15 mouse cellular contexts compared by ENCODE assay signal in genomic region chr16:91110999-91111535, GRCm38 (mm10). TPM values are rescaled to one million over a fixed set of nuclear protein-coding genes. Genes with fewer than 3 reads are reported as not detected.
DNase-seq lines count a peak whose midpoint lies in the region; ATAC-seq lines count a peak whose summit lies in the region.
"Had no signal": no experiment of that assay in that cellular context is flagged by ENCODE, and none has a peak within 500 bp of the region (broad histone marks: within the 10 kb centered on the region; RNA-seq: fewer than 3 reads in every experiment).

No protein-coding gene starts in this region.

- no peaks in the 10 kb centered on the region for H3K27me3 ChIP-seq in limb, embryonic 15.5 days

- no peak overlapping the region for H3K9ac ChIP-seq in limb, embryonic 15.5 days
- H3K9ac ChIP-seq: liver, embryonic 12.5 days had no signal

- no peak overlapping the region for H3K27ac ChIP-seq in limb, embryonic 15.5 days
- H3K27ac ChIP-seq: heart, embryonic 10.5 days; left cerebral cortex, adult 2 months; liver, embryonic 12.5 days; midbrain, embryonic 10.5 days had no signal

- 25% methylated on average over 11 of the region's 11 CpGs for WGBS in limb, embryonic 15.5 days

- peak overlapping the region; percentile 24 for H3K4me2 ChIP-seq in limb, embryonic 15.5 days
- H3K4me2 ChIP-seq: liver, embryonic 12.5 days had no signal

- DNase-seq in gastrocnemius, postnatal 14 days = peak; percentile 9
- no peak for DNase-seq in gastrocnemius, postnatal 36 days
- peak; percentile 51 to 59 for DNase-seq in kidney, postnatal 4 days
- DNase-seq in kidney, postnatal 36 days = no peak
- DNase-seq in T-cell, adult 2 months (ENCODE audit: low spot score) = peak; percentile 56
- DNase-seq in layer of hippocampus, adult 18-20 months (ENCODE audit: low spot score in 2 of 2) = no peak
- DNase-seq in layer of hippocampus, postnatal 25 days (ENCODE audit: extremely low spot score in 1 of 2, low spot score in 1 of 2) = no peak
- DNase-seq: cerebellum, postnatal 14 days; lung, postnatal 10 days; retina, postnatal 1 day had no signal

- ATAC-seq in limb, embryonic 15.5 days (ENCODE audit: insufficient number of reproducible peaks, low FRiP score, low TSS enrichment, low read depth) = no peak
- ATAC-seq: liver, embryonic 12.5 days had no signal

- no peaks in the 10 kb centered on the region for H3K36me3 ChIP-seq in limb, embryonic 15.5 days
- H3K36me3 ChIP-seq: heart, embryonic 10.5 days; liver, embryonic 12.5 days; midbrain, embryonic 10.5 days had no signal

- intact Hi-C loops in gastrocnemius, postnatal 14 days (cut with DNase I; ENCODE audit: low total_unique reads) = no loop called here
- intact Hi-C loops in gastrocnemius, postnatal 36 days (cut with DNase I) = no loop called here

- H3K4me1 ChIP-seq in limb, embryonic 15.5 days = no peaks in the 10 kb centered on the region
- H3K4me1 ChIP-seq: heart, embryonic 10.5 days; liver, embryonic 12.5 days had no signal

- no peak overlapping the region for H3K4me3 ChIP-seq in limb, embryonic 15.5 days
- H3K4me3 ChIP-seq: heart, embryonic 10.5 days; left cerebral cortex, adult 2 months; liver, embryonic 12.5 days; midbrain, embryonic 10.5 days had no signal

- no peaks in the 10 kb centered on the region for H3K9me3 ChIP-seq in limb, embryonic 15.5 days
- H3K9me3 ChIP-seq: heart, embryonic 10.5 days; liver, embryonic 12.5 days had no signal

RNA-seq across cellular contexts. Expression of gene 4932438H23Rik, which starts 16.1 kb away (rescaled TPM):
- total RNA-seq in gastrocnemius, postnatal 14 days (2021) = 1 to 10 TPM; 1.3 to 1.8 TPM
- total RNA-seq in gastrocnemius, postnatal 36 days (2021) = under 1 TPM; 0.32 to 0.74 TPM
- 0.15 and 0.76 TPM in 2 replicates for polyA plus RNA-seq in limb, embryonic 15.5 days (2015; fragmentation: Nextera tagmentation; extraction: Ambion mirVana)
- total RNA-seq in layer of hippocampus, adult 18-20 months (2021) = 1 to 10 TPM; 2.2 to 2.7 TPM
- total RNA-seq in layer of hippocampus, postnatal 25 days (2021) = 1 to 10 TPM in 1 of 2 experiments, under 1 TPM in 1; 0.89 to 1.1 TPM
- polyA plus RNA-seq: heart, embryonic 10.5 days; liver, embryonic 12.5 days; midbrain, embryonic 10.5 days had no signal

Comparison
In these comparisons a context has a peak if more than half of its experiments do, and no peak if none do; other contexts are left out.
1. DNase-seq: peak in gastrocnemius, postnatal 14 days (single experiment), kidney, postnatal 4 days (2 of 2) and T-cell, adult 2 months (single experiment); none in gastrocnemius, postnatal 36 days (0 of 2), kidney, postnatal 36 days (0 of 2), layer of hippocampus, adult 18-20 months (0 of 2) and layer of hippocampus, postnatal 25 days (0 of 2).